Mouse (Mus musculus) limb, embryonic 11.5 days (tissue): ENCODE data around the gene Mab21l1. TPM values are rescaled to one million over a fixed set of nuclear protein-coding genes. Genes with fewer than 3 reads are reported as not detected.
A peak's percentile ranks its signal among the peaks of the same experiment; 100 is the strongest.

Experiments used
- ATAC-seq: fragments of 200-750 bp; cut with Nextera tagmentation; 2 replicates; pipeline ENCODE4 v1.8.0; 2017; ENCODE audit warnings: low read depth; ENCODE audit not compliant: insufficient number of reproducible peaks, low FRiP score, low TSS enrichment
- DNase-seq: peaks from one replicate; pipeline ENCODE4 v3.0.0-alpha.2; 2015; ENCODE audit warnings: low spot score
- H3K27ac ChIP-seq: fragments of 300-500 bp; sonication (generic); replicated peaks from 2 replicates; pipeline ENCODE4 v1.5.1; 2014; ENCODE audit warnings: low read depth, mild to moderate bottlenecking, low read length
- H3K27me3 ChIP-seq: fragments of 300-500 bp; sonication (generic); 2 replicates; pipeline ENCODE4 v1.6.1; 2014; ENCODE audit warnings: mild to moderate bottlenecking, low read length, mixed read lengths; ENCODE audit not compliant: control insufficient read depth, insufficient read depth
- H3K36me3 ChIP-seq: fragments of 300-500 bp; sonication (generic); 2 replicates; pipeline ENCODE4 v1.6.1; 2014; ENCODE audit warnings: mild to moderate bottlenecking, low read length, moderate library complexity, mixed read lengths; ENCODE audit not compliant: control insufficient read depth, insufficient read depth
- H3K4me1 ChIP-seq: fragments of 300-500 bp; sonication (generic); 2 replicates; pipeline ENCODE4 v1.6.1; 2014; ENCODE audit warnings: low read length, mixed read lengths; ENCODE audit not compliant: control insufficient read depth, insufficient read depth
- H3K4me2 ChIP-seq: fragments of 300-500 bp; sonication (generic); 2 replicates; pipeline ENCODE4 v1.6.1; 2014; ENCODE audit warnings: low read depth, mild to moderate bottlenecking, moderate library complexity; ENCODE audit not compliant: severe bottlenecking
- H3K4me3 ChIP-seq: fragments of 300-500 bp; sonication (generic); 2 replicates; pipeline ENCODE4 v1.5.1; 2014; ENCODE audit warnings: low read depth, low read length
- H3K9ac ChIP-seq: fragments of 300-500 bp; sonication (generic); 2 replicates; pipeline ENCODE4 v1.6.1; 2014; ENCODE audit warnings: mild to moderate bottlenecking, low read length
- H3K9me3 ChIP-seq: fragments of 300-500 bp; sonication (generic); 2 replicates; pipeline ENCODE4 v1.6.1; 2016; ENCODE audit warnings: low read length; ENCODE audit not compliant: control insufficient read depth
- WGBS: fragments of 180-500 bp; shearing (Covaris S2); extraction: QIAGEN DNeasy Blood & Tissue Kit; methylation state at CpG from one replicate; pipeline ENCODE4 v1.1.7; 2014; 5-methylcytosine and 5-hydroxymethylcytosine counted together
- polyA plus RNA-seq: library from polyadenylated mRNA; unstranded; fragments of >200 nt; fragmentation: Nextera tagmentation; extraction: Ambion mirVana; gene quantifications from 2 replicates; pipeline ENCODE4 v1.2.1, GENCODE M21; 2014

The Mab21l1 gene
- polyA plus RNA-seq, 1 experiment from 2014 or later: 81.1 TPM

DNA sequence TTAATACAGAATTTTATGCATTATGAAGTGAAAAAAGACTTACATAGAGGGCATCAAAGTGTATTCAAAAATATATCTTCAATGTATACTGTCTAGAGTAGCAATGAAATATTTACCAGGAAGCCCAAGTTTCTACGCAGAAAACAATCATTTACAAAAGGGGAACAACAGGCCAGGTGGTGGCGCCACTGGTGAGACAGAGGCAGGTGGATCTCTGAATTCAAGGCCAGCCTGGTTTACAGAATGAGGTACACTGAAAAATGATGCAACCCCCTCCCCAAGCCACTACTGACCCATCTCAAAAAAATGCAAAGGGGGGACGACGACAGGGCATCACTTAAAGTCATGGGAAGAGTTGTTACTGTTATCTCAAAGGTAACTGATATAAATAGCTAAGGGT lies 29.8 kb upstream of the Mab21l1 start:
- no peak overlapping the region for H3K9ac ChIP-seq
- no peak for ATAC-seq
- peaks cover 8% of the 10 kb centered on the region for H3K4me1 ChIP-seq
- H3K4me3 ChIP-seq: no peak overlapping the region
- no peak overlapping the region for H3K4me2 ChIP-seq
- H3K36me3 ChIP-seq: no peaks in the 10 kb centered on the region
- no peak overlapping the region for H3K27ac ChIP-seq
- no peaks in the 10 kb centered on the region for H3K9me3 ChIP-seq
- no peak for DNase-seq
- H3K27me3 ChIP-seq: no peaks in the 10 kb centered on the region
- 84% methylated on average over 4 of the region's 4 CpGs for WGBS

GRCm38 (mm10) chr3:55753872-55754271 lies 28.4 kb upstream of the Mab21l1 start:
- ATAC-seq: no peak
- Histone ChIP-seq H3K27ac (no peak overlapping the region), H3K27me3 (no peaks in the 10 kb centered on the region)

DNA sequence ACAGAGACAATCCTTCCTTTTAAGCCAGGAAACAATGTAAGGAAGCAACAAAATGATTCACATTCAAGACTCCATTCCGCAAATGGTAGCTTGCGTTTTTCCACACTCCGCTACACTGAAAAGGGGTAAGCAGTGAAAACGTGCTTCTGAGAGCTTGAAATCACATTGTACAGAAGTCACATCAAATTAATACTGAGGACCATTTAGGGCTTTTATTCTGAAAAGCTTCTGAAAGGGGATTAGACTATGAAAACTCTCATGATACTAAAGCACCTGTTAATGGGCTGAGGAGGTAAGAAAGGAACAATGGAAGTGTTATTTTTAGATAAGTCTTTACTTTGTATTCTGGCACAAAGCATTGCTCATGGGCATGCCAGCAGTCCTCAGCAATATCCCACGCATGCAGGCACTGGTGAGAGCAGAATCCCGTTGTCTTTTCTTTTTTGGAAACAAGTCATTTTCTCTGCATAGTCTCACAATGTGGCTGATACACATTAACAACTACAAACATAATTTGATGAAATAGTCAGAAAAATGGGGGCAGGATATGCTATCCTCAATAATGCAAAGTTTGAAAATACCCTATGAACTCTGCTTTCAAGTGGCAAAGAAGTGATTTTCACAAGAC lies 27.2 kb upstream of the Mab21l1 start:
- Histone ChIP-seq H3K9me3 (no peaks in the 10 kb centered on the region), H3K4me1 (peaks cover 8% of the 10 kb centered on the region), H3K4me2 (no peak overlapping the region), H3K36me3 (no peaks in the 10 kb centered on the region), H3K27ac (no peak overlapping the region), H3K27me3 (no peaks in the 10 kb centered on the region), H3K9ac (no peak overlapping the region), H3K4me3 (no peak overlapping the region)
- no peak for DNase-seq
- WGBS: 89% methylated on average over 6 of the region's 6 CpGs
- ATAC-seq: no peak

More at GRCm38 (mm10) chr3:55753872-55754271, 28.4 kb upstream of the Mab21l1 start:
- no peak for DNase-seq
- Histone ChIP-seq H3K4me2 (no peak overlapping the region), H3K4me3 (no peak overlapping the region), H3K36me3 (no peaks in the 10 kb centered on the region), H3K9ac (no peak overlapping the region), H3K4me1 (peaks cover 8% of the 10 kb centered on the region), H3K9me3 (no peaks in the 10 kb centered on the region)
- 95% methylated on average over 6 of the region's 6 CpGs for WGBS

GRCm38 (mm10) chr3:55755805-55756601 lies 26.3 kb upstream of the Mab21l1 start:
- DNase-seq: peak; percentile 47
- peaks cover 8% of the 10 kb centered on the region for H3K4me1 ChIP-seq
- peak; percentile 81 for ATAC-seq
- H3K4me2 ChIP-seq: no peak overlapping the region
- no peaks in the 10 kb centered on the region for H3K9me3 ChIP-seq
- H3K36me3 ChIP-seq: no peaks in the 10 kb centered on the region
- no peak overlapping the region for H3K9ac ChIP-seq
- H3K27me3 ChIP-seq: no peaks in the 10 kb centered on the region
- 26% methylated on average over 11 of the region's 11 CpGs for WGBS
- H3K4me3 ChIP-seq: no peak overlapping the region
- no peak overlapping the region for H3K27ac ChIP-seq

DNA sequence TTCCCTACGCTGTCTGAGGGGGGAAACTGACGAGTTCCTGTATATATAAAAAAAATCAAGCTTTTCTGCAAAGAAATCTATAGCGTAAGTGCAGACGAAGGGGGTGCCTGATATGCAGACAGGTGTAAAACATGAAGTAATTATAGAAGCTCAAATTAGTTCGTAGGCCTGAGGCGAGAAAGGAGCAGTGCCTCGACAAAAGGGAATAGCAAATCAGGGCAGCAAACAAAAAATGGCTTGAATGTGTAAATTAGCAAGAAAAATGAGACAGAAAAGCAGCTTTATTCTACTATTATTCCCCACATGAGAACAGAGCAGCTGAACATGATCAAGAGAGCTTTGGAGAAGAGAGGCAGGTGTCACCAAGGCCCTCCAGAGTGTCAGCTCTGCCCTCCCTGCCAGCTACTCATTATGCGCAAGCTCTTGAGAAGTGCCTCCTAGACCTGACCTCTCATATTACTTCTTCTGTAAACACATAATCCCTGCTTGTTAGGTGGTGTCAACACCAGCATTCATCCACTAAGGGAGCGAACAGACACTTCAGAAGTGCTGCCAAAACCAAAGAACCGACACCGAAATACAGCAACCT lies 25.6 kb upstream of the Mab21l1 start:
- Histone ChIP-seq H3K9ac (no peak overlapping the region), H3K4me3 (no peak overlapping the region), H3K4me2 (no peak overlapping the region), H3K9me3 (no peaks in the 10 kb centered on the region), H3K36me3 (no peaks in the 10 kb centered on the region), H3K4me1 (peaks cover 8% of the 10 kb centered on the region), H3K27me3 (no peaks in the 10 kb centered on the region), H3K27ac (no peak overlapping the region)
- 66% methylated on average over 11 of the region's 11 CpGs for WGBS
- DNase-seq (no peak), ATAC-seq (no peak)

GRCm38 (mm10) chr3:55758297-55758696 lies 24.0 kb upstream of the Mab21l1 start:
- DNase-seq: no peak
- Histone ChIP-seq H3K4me3 (no peak overlapping the region), H3K27me3 (no peaks in the 10 kb centered on the region), H3K36me3 (no peaks in the 10 kb centered on the region), H3K9me3 (no peaks in the 10 kb centered on the region), H3K9ac (no peak overlapping the region), H3K4me2 (no peak overlapping the region), H3K4me1 (peaks cover 8% of the 10 kb centered on the region), H3K27ac (no peak overlapping the region)
- WGBS: 71% methylated on average over 8 of the region's 8 CpGs
- ATAC-seq: no peak

DNA sequence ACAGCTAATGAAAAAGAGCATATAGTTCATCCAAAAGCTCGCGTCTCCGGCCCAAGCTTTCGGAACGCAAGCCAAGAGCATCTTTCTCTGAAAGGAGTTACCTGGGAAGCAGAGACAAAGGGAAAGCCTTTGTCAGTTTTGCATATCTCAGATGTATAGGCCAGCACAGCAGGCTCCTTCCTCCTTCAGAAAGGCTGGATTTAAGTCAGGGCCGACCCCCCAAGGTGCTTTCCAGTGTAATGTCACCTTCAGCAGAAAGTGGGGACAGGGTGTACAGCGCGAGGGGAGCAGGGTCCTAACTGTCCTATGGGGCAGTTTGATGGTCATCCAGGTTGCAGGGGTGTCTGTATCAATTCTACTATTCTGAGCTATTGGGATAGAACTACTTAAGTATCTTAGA lies 18.7 kb upstream of the Mab21l1 start:
- H3K36me3 ChIP-seq: no peaks in the 10 kb centered on the region
- ATAC-seq: no peak
- no peaks in the 10 kb centered on the region for H3K9me3 ChIP-seq
- no peak overlapping the region for H3K4me3 ChIP-seq
- DNase-seq: no peak
- 58% methylated on average over 8 of the region's 8 CpGs for WGBS
- no peak overlapping the region for H3K4me2 ChIP-seq
- H3K27ac ChIP-seq: no peak overlapping the region
- H3K9ac ChIP-seq: no peak overlapping the region
- no peaks in the 10 kb centered on the region for H3K4me1 ChIP-seq
- no peaks in the 10 kb centered on the region for H3K27me3 ChIP-seq

GRCm38 (mm10) chr3:55768654-55769053 lies 13.7 kb upstream of the Mab21l1 start:
- H3K4me2 ChIP-seq: no peak overlapping the region
- no peak overlapping the region for H3K27ac ChIP-seq
- H3K4me1 ChIP-seq: no peaks in the 10 kb centered on the region
- H3K27me3 ChIP-seq: no peaks in the 10 kb centered on the region
- no peak overlapping the region for H3K9ac ChIP-seq
- H3K4me3 ChIP-seq: no peak overlapping the region
- no peak for ATAC-seq
- WGBS: 89% methylated on average over 2 of the region's 2 CpGs
- no peaks in the 10 kb centered on the region for H3K9me3 ChIP-seq
- H3K36me3 ChIP-seq: no peaks in the 10 kb centered on the region
- DNase-seq: no peak
